Mouse (Mus musculus): ENCODE data around the gene Usp20. TPM values are rescaled to one million over a fixed set of nuclear protein-coding genes. Genes with fewer than 3 reads are reported as not detected.

Gene Usp20
- total RNA-seq, 1 experiment from 2014 or later, result 3.5 TPM

- peak; percentile 71 for ATAC-seq (replicated peaks; ENCODE audit: insufficient number of reproducible peaks, low FRiP score, low TSS enrichment, poor library complexity, severe bottlenecking)
These were observed 14.4 kb upstream of the Usp20 start, which contains the start of gene Tor1a for GRCm38 (mm10) chr2:30967352-30968327. TSS of gene Tor1a (minus strand) at chr2:30967933.

DNA sequence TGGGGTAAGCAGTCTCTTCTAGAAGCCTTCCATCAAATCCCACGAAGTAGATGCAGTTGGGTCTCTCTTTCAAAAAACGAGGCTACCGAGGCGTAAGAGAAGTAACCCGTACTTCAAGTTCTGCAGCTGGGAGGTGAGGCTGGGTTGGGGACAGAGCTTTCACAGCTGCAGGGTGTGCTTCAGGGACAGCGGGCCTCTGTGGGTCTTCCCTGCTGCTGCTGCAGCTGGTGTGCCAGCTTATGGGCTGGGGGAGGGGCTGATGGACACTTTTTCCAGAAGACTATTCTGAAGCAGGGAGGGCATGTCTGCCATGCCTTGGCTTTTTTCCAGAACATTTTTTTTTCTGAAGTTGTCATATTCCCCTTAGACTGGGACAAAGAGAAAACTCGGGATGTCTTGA, 945 bp downstream of the Usp20 start:
- no peak for ATAC-seq (replicated peaks; ENCODE audit: insufficient number of reproducible peaks, low FRiP score, low TSS enrichment, poor library complexity, severe bottlenecking)

GRCm38 (mm10) chr2:30985111-30986020, 3.3 kb downstream of the Usp20 start:
- ATAC-seq (replicated peaks; ENCODE audit: insufficient number of reproducible peaks, low FRiP score, low TSS enrichment, poor library complexity, severe bottlenecking), result no peak

DNA sequence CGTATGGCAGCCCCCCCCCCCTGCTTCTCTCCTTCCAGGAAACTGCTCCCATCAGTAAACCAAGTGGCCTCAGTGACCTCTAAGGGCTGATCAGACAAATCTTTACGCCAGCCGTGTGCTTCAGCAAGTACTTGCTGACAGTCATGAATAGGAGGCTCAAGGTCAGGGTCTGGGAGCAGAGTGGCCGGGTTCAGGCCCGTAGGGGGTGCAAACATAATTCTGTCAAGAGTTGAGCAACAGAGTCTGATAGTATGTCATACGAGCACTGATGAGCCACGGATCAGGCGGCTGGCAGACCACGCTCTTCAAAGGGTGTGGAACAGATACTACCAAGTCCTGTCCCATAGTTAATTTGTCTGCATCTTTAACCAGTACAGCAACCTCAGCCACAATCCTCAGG, 8.1 kb downstream of the Usp20 start:
- ATAC-seq (replicated peaks; ENCODE audit: insufficient number of reproducible peaks, low FRiP score, low TSS enrichment, poor library complexity, severe bottlenecking), result no peak

DNA sequence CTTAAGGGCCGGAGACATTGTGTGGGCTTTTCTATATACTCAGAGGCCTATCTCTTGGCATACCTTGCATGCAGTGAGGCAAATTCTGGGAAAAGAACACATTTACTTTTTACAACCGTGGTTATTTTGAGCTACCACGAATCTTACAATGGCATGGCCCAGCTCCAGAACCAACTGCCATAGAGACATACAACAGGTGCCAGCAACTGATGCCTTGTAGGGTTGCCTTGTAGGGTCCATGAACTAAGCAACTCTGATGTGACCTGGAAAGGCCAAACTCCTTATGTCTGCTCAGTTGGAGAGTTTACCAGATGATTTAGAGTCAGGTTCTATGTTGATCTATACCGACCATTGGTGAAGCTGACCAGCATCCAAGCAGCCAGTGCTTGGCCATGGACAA, 12.8 kb downstream of the Usp20 start:
- ATAC-seq (replicated peaks; ENCODE audit: insufficient number of reproducible peaks, low FRiP score, low TSS enrichment, poor library complexity, severe bottlenecking), result no peak

DNA sequence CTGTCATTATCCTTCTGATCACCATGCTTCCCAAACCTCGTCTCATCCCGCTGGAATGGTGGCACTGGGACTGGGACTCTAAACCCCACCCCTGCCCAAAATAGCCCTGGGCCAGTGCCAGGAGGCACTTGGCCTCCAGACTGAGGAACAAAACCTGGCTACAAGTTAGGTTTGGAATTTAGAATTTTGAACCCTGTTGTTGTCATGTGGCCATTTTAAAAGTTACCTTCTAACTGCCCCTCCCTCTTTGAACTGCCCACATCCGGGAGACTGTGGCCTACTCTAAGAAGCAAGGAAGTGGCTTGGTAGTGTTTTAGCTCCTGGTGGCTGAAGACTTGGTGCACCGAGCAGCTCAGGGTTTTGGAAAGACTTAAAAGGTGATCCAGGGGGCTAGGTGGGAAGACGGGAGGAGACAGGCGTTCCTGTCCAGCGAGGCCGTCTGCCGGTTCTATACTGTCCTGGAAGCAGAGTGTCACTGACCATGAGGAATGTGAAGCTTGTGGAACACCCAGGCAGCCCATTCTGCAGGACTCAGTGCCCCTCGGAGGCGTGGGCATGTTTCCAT, 13.4 kb downstream of the Usp20 start:
- no peak for ATAC-seq (replicated peaks; ENCODE audit: insufficient number of reproducible peaks, low FRiP score, low TSS enrichment, poor library complexity, severe bottlenecking)

DNA sequence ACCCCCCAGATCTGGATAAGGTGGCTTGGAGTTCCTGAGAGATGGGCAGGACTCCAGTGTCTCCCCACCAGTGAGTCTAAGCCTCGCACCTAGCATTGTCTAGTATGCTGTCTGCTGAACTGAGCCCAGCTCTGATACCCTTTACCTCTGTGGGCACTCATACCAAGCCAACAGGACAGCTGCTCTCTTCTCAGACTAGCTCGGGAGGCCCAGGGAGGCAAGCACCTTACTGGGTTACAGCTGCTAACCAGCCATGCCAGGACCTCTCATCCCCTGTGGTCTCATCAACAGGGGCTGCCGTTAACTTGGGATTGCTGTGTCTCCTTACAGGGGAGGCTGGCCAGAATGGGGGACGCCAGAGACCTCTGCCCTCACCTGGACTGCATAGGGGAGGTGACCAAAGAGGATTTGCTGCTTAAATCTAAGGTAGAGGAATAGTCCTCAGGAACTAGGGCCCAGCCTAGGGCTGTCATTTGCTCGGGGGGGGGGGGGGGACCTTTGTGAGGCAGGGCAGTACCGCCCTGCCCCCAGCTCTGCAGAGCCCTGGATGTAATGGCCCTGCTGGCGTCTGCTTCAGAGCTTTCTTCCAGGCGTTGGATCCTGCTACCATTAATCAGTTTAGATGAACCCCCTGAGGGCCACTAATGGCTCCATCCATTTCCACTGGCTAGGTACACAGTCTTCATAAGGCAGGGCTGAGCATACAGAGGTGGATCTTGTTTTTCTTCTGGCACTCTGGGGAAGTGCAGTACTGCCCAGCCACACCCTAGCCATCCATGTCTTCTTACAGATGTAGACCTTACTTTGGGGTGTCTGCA, 16.6 kb downstream of the Usp20 start:
- no peak for ATAC-seq (replicated peaks; ENCODE audit: insufficient number of reproducible peaks, low FRiP score, low TSS enrichment, poor library complexity, severe bottlenecking)

DNA sequence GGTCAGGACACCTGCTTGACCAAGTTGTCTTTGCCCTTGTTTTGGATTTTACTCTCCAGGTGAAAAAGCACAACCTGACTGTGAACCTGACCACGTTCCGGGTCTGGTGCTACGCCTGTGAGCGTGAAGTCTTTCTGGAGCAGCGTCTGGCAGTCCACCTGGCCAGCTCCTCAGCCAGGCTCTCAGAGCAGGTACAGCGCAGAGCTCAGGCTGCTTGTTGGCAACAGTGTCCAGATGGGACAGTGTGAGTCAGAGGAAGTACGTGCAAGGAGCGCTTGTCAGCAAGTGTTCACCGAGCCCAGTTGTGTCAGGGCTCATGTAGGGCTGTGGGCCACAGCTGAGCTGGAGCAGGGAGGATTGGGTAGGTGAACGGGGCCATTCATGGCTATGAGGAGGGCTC, 20.8 kb downstream of the Usp20 start:
- no peak for ATAC-seq (replicated peaks; ENCODE audit: insufficient number of reproducible peaks, low FRiP score, low TSS enrichment, poor library complexity, severe bottlenecking)

GRCm38 (mm10) chr2:31005453-31005852, 23.4 kb downstream of the Usp20 start:
- no peak for ATAC-seq (replicated peaks; ENCODE audit: insufficient number of reproducible peaks, low FRiP score, low TSS enrichment, poor library complexity, severe bottlenecking)

DNA sequence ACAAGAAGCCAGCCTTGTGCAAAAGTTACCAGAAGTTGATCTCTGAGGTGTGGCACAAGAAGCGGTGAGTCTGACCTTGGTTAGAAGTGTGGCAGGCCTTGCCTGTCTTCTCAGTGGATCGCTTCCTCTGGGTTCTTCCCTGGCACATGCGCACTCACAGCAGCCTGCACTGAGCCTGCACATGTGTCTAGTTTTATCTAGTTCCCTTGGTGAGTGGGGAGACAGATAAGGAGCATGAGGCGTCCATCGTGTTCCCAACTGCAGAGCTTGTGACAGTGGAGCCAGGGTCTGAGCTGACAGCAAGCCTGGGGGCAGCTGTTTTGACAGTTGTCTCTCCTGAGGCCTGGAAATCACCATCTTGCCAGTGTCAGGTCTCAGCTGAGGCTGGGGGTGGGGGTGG, 24.4 kb downstream of the Usp20 start:
- no peak for ATAC-seq (replicated peaks; ENCODE audit: insufficient number of reproducible peaks, low FRiP score, low TSS enrichment, poor library complexity, severe bottlenecking)

DNA sequence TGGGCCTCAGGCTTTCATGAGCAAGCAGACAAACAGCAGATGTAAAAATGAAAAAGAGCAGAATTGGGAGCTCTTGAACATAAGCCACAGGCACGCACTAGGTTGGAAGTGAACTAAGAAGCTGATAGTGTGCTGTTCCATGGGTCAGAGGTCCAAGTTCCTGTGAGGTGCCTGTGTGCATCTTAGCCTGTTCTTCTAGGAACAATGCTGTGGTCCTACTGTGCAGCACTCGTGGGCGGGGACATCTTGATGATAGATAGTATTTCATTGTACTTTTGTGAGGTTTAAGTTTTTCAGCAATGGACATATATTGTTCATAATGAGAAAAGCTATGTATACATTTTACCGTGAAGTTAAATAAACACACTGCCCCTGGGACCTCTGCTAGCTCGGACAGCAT, 25.1 kb downstream of the Usp20 start:
- no peak for ATAC-seq (replicated peaks; ENCODE audit: insufficient number of reproducible peaks, low FRiP score, low TSS enrichment, poor library complexity, severe bottlenecking)

DNA sequence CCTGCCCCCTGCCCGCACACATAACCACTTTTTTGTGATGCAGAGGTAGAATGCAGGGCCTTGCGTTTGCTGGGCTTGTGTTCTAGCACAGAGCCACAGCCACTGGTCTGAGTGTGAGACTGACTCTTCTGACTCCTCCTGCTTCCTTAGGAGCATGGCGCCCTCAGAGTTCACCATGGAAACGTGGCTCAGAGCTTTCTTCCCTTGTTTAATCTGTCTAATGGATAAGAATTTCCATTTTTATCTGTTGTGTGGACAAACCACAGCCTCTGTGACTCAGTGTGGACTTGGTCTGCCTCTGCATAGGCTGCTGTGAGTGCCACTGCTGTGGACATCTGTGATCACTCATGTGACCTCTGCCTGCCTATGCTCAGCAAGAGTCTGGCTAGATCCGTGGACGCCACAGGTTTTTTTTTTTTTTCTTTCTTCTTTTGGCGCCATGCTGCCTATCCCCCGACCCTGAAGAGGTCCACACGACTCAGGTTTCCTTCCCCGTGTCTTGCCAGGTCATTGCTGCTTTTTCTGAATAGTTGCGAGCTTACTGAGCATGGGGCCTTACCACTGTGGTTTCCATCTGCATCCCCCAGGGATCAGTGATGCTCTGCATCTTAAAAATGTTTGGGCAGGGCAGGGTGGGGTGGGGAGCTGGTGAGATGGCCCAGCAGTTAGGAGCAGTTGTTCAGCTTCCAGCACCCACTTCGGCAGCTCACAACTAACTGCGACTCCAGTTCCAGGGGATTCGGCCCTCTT, 31.5 kb downstream of the Usp20 start:
- ATAC-seq (replicated peaks; ENCODE audit: insufficient number of reproducible peaks, low FRiP score, low TSS enrichment, poor library complexity, severe bottlenecking), result no peak

- ATAC-seq (replicated peaks; ENCODE audit: insufficient number of reproducible peaks, low FRiP score, low TSS enrichment, poor library complexity, severe bottlenecking), result no peak
These were observed 35.7 kb downstream of the Usp20 start for GRCm38 (mm10) chr2:31017625-31018317.

- no peak for ATAC-seq (replicated peaks; ENCODE audit: insufficient number of reproducible peaks, low FRiP score, low TSS enrichment, poor library complexity, severe bottlenecking)
These were observed 36.4 kb downstream of the Usp20 start for GRCm38 (mm10) chr2:31018519-31018918.

DNA sequence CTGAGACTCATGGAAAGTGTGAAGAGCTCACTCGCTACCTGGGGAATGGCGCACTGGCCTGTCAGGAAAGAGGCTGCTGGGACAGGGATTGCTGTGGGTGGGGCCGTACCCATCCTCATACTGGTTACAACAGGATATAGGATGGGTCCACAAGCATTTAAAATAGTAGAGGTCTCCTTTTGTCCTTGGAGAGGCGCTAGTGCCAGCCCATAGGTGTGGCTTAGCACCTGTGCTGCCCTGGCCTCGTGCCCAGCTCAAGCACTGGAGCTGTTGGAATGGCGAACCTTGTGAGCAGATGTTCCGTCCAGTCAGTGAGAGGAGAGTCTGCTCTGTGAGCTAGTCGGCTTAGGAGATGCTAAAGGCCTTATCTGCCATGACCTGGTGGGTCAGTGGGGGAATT, 36.9 kb downstream of the Usp20 start:
- no peak for ATAC-seq (replicated peaks; ENCODE audit: insufficient number of reproducible peaks, low FRiP score, low TSS enrichment, poor library complexity, severe bottlenecking)

DNA sequence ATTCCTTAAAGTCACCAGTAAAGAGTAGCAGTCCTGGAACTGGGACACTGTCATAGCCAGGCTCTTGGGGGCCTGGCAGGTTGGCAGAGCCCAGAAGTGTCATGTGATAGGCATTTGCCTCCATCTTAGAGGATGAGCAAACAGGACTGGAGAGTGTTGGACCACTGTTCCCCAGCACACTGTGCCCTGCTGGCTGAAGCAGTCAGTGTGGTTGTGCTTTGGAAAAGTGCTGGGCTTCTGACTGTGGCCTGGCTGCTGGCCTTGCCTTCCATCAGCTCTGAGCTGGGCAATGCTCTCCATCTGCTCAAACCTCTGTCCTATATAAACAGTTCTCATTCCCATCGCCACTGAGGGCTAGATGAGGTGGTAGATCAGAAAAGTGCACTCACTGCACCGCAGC, 38.1 kb downstream of the Usp20 start:
- no peak for ATAC-seq (replicated peaks; ENCODE audit: insufficient number of reproducible peaks, low FRiP score, low TSS enrichment, poor library complexity, severe bottlenecking)

- no peak for ATAC-seq (replicated peaks; ENCODE audit: insufficient number of reproducible peaks, low FRiP score, low TSS enrichment, poor library complexity, severe bottlenecking)
These were observed 41.9 kb downstream of the Usp20 start for GRCm38 (mm10) chr2:31023940-31024339.
